Mouse (Mus musculus): ENCODE data around the gene Cops3. TPM values are rescaled to one million over a fixed set of nuclear protein-coding genes. Genes with fewer than 3 reads are reported as not detected.

Cops3 gene
- polyA plus RNA-seq, 1 experiment, result 75.3 TPM

GRCm38 (mm10) chr11:59775435-59776148, 64.0 kb downstream of the Cops3 start:
- DNase-seq (ENCODE audit: low read depth), result peak; percentile 11
- TF ChIP-seq POLR2A (IDR thresholded peaks at IDR 0.05; ENCODE audit: borderline replicate concordance, extremely low read depth, insufficient read depth, insufficient read length, poor library complexity, severe bottlenecking) (no peak), CTCF (IDR thresholded peaks at IDR 0.05; ENCODE audit: borderline replicate concordance, extremely low read depth, insufficient read depth, insufficient read length) (no peak)

GRCm38 (mm10) chr11:59774522-59774921, 65.1 kb downstream of the Cops3 start:
- TF ChIP-seq POLR2A (IDR thresholded peaks at IDR 0.05; ENCODE audit: borderline replicate concordance, extremely low read depth, insufficient read depth, insufficient read length, poor library complexity, severe bottlenecking) (no peak), CTCF (IDR thresholded peaks at IDR 0.05; ENCODE audit: borderline replicate concordance, extremely low read depth, insufficient read depth, insufficient read length) (no peak)
- no peak for DNase-seq (ENCODE audit: low read depth)

- TF ChIP-seq POLR2A (IDR thresholded peaks at IDR 0.05; ENCODE audit: borderline replicate concordance, extremely low read depth, insufficient read depth, insufficient read length, poor library complexity, severe bottlenecking) (no peak), CTCF (IDR thresholded peaks at IDR 0.05; ENCODE audit: borderline replicate concordance, extremely low read depth, insufficient read depth, insufficient read length) (no peak)
- DNase-seq (ENCODE audit: low read depth), result no peak
These were observed 66.7 kb downstream of the Cops3 start for GRCm38 (mm10) chr11:59772902-59773301.

- TF ChIP-seq CTCF (IDR thresholded peaks at IDR 0.05; ENCODE audit: borderline replicate concordance, extremely low read depth, insufficient read depth, insufficient read length) (no peak), POLR2A (IDR thresholded peaks at IDR 0.05; ENCODE audit: borderline replicate concordance, extremely low read depth, insufficient read depth, insufficient read length, poor library complexity, severe bottlenecking) (no peak)
- no peak for DNase-seq (ENCODE audit: low read depth)
These were observed 67.3 kb downstream of the Cops3 start for GRCm38 (mm10) chr11:59772291-59772690.

GRCm38 (mm10) chr11:59770753-59771152, 68.9 kb downstream of the Cops3 start:
- DNase-seq (ENCODE audit: low read depth), result peak; percentile 35
- TF ChIP-seq POLR2A (IDR thresholded peaks at IDR 0.05; ENCODE audit: borderline replicate concordance, extremely low read depth, insufficient read depth, insufficient read length, poor library complexity, severe bottlenecking), result no peak
- TF ChIP-seq CTCF (IDR thresholded peaks at IDR 0.05; ENCODE audit: borderline replicate concordance, extremely low read depth, insufficient read depth, insufficient read length), result no peak

GRCm38 (mm10) chr11:59769738-59770137, 69.9 kb downstream of the Cops3 start:
- no peak for TF ChIP-seq CTCF (IDR thresholded peaks at IDR 0.05; ENCODE audit: borderline replicate concordance, extremely low read depth, insufficient read depth, insufficient read length)
- TF ChIP-seq POLR2A (IDR thresholded peaks at IDR 0.05; ENCODE audit: borderline replicate concordance, extremely low read depth, insufficient read depth, insufficient read length, poor library complexity, severe bottlenecking), result no peak
- no peak for DNase-seq (ENCODE audit: low read depth)

GRCm38 (mm10) chr11:59769307-59769706, 70.3 kb downstream of the Cops3 start:
- TF ChIP-seq CTCF (IDR thresholded peaks at IDR 0.05; ENCODE audit: borderline replicate concordance, extremely low read depth, insufficient read depth, insufficient read length) (no peak), POLR2A (IDR thresholded peaks at IDR 0.05; ENCODE audit: borderline replicate concordance, extremely low read depth, insufficient read depth, insufficient read length, poor library complexity, severe bottlenecking) (no peak)
- no peak for DNase-seq (ENCODE audit: low read depth)

Other genes with a start within 250 kb of the Cops3 start
- not detected in 2 replicates for gene Olfr223, start 246.5 kb downstream of the Cops3 start, polyA plus RNA-seq (2012; rRNA removed)
- gene Mprip, start 178.5 kb downstream of the Cops3 start, polyA plus RNA-seq (2012; rRNA removed), result 100 and 146 TPM in 2 replicates
- 4.3 and 6.1 TPM in 2 replicates for gene Pld6, start 52.2 kb downstream of the Cops3 start, polyA plus RNA-seq (2012; rRNA removed)
- gene Flcn, start 29.8 kb downstream of the Cops3 start, polyA plus RNA-seq (2012; rRNA removed), result 46.1 and 58.8 TPM in 2 replicates
- 57.5 and 63.4 TPM in 2 replicates for gene Nt5m, start 391 bp downstream of the Cops3 start, polyA plus RNA-seq (2012; rRNA removed)
- gene Med9, start 108.4 kb upstream of the Cops3 start, polyA plus RNA-seq (2012; rRNA removed), result 21.9 and 24.8 TPM in 2 replicates
- gene Rasd1, start 125.1 kb upstream of the Cops3 start, polyA plus RNA-seq (2012; rRNA removed), result 0.58 and 0.63 TPM in 2 replicates
- gene Pemt, start 206.7 kb upstream of the Cops3 start, polyA plus RNA-seq (2012; rRNA removed), result 5.9 and 7.6 TPM in 2 replicates